Mouse (Mus musculus) midbrain, postnatal 0 days (tissue): Measurements from ENCODE around the gene Dbh. TPM values are rescaled to one million over a fixed set of nuclear protein-coding genes. Genes with fewer than 3 reads are reported as not detected.

Source experiments
- ATAC-seq: fragments of 200-750 bp; cut with Nextera tagmentation; 2 replicates; pipeline ENCODE4 v1.8.0; 2017; ENCODE audit warnings: moderate number of reproducible peaks, mild to moderate bottlenecking, moderate TSS enrichment, moderate library complexity; ENCODE audit not compliant: low FRiP score
- DNase-seq: peaks from one replicate; pipeline ENCODE4 v3.0.0-alpha.2; 2015; ENCODE audit warnings: low spot score
- H3K27ac ChIP-seq: fragments of 300-500 bp; sonication (generic); 2 replicates; pipeline ENCODE4 v1.5.1; 2014; ENCODE audit warnings: low read depth, mild to moderate bottlenecking, low read length, mixed read lengths
- H3K27me3 ChIP-seq: fragments of 300-500 bp; sonication (generic); 2 replicates; pipeline ENCODE4 v1.6.1; 2014; ENCODE audit warnings: low read length, control low read depth, mixed read lengths; ENCODE audit not compliant: insufficient read depth
- H3K36me3 ChIP-seq: fragments of 300-500 bp; sonication (generic); 2 replicates; pipeline ENCODE4 v1.6.1; 2014; ENCODE audit warnings: low read length, control low read depth, mixed read lengths; ENCODE audit not compliant: insufficient read depth
- H3K4me1 ChIP-seq: fragments of 300-500 bp; sonication (generic); 2 replicates; pipeline ENCODE4 v1.6.1; 2014; ENCODE audit warnings: mild to moderate bottlenecking, control low read depth, antibody characterized with exemption, low read length, mixed read lengths; ENCODE audit not compliant: insufficient read depth
- H3K4me2 ChIP-seq: fragments of 300-500 bp; sonication (generic); 2 replicates; pipeline ENCODE4 v1.6.1; 2014; ENCODE audit warnings: low read depth, mild to moderate bottlenecking, low read length, mixed read lengths; ENCODE audit not compliant: poor library complexity, severe bottlenecking
- H3K4me3 ChIP-seq: fragments of 300-500 bp; sonication (generic); 2 replicates; pipeline ENCODE4 v1.5.1; 2014; ENCODE audit warnings: low read depth, mild to moderate bottlenecking, low read length, moderate library complexity
- H3K9ac ChIP-seq: fragments of 300-500 bp; sonication (generic); replicated peaks from 2 replicates; pipeline ENCODE4 v1.6.1; 2014; ENCODE audit warnings: mild to moderate bottlenecking, low read length, moderate library complexity, mixed read lengths; ENCODE audit not compliant: poor library complexity, severe bottlenecking
- H3K9me3 ChIP-seq: fragments of 300-500 bp; sonication (generic); 2 replicates; pipeline ENCODE4 v1.6.1; 2016; ENCODE audit warnings: low read length, control low read depth
- CTCF ChIP-seq: IDR thresholded peaks from 2 replicates; pipeline ENCODE4 v1.5.1; 2016; ENCODE audit warnings: antibody characterized with exemption, mild to moderate bottlenecking
- WGBS: fragments of 180-500 bp; shearing (Covaris S2); extraction: QIAGEN DNeasy Blood & Tissue Kit; methylation state at CpG from one replicate; pipeline ENCODE4 v1.1.7; 2014; 5-methylcytosine and 5-hydroxymethylcytosine counted together
- polyA plus RNA-seq: library from polyadenylated mRNA; unstranded; fragments of >200 nt; fragmentation: Nextera tagmentation; extraction: Ambion mirVana; gene quantifications from 2 replicates; pipeline ENCODE4 v1.2.1, GENCODE M21; 2015
- total RNA-seq: library from RNA; depleted of rRNA; stranded (reverse); fragments of >200 nt; gene quantifications from 2 replicates; pipeline ENCODE4 v1.2.3, GENCODE M21; 2014

The Dbh gene
- total and polyA plus RNA-seq, 2 experiments from 2014 or later = 0.21 to 12.3 TPM

- TF ChIP-seq CTCF = no peak
- Histone ChIP-seq H3K36me3 (no peaks in the 10 kb centered on the region), H3K9ac (no peak overlapping the region), H3K4me1 (no peaks in the 10 kb centered on the region), H3K4me3 (no peak overlapping the region), H3K4me2 (no peak overlapping the region), H3K27me3 (no peaks in the 10 kb centered on the region), H3K9me3 (no peaks in the 10 kb centered on the region), H3K27ac (no peak overlapping the region)
- ATAC-seq = no peak
- WGBS = 62% methylated on average over 4 of the region's 4 CpGs
- no peak for DNase-seq
These were observed 25.0 kb downstream of the Dbh start for GRCm38 (mm10) chr2:27189994-27190393.

DNA sequence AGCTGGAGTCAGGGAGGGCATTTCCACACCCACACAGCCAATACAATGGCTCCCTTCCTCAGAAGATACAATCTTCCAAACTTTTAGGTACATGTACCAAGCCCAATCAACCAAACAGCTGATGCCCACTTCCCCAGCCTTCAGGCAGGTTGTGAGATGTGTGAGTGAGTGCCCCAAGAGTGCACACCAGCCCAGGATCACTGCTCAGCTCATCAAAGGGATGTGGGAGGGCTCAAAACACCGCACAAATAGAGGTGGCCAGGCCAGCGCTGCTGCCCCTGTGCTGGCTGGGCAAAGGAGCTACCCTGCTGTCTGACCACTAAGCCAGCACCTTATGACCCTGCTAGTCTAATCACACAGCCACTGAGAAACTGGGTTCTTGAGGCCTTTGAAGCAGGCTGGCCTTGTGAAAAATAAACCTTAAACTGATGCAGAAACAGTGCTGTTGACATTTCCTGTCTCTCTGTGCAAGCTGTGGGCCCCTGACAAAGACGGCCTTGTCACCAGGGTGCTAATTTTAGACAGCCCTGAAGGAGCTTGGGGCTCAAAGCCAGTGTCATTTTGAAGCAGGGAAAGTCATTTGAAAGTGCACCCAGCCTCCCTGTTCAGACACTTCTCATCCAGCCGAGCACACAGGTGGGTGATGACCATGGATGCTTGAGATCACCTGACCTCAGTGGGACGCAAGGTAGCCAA lies 33.7 kb downstream of the Dbh start:
- Histone ChIP-seq H3K4me2 (no peak overlapping the region), H3K9me3 (no peaks in the 10 kb centered on the region), H3K27me3 (no peaks in the 10 kb centered on the region), H3K4me3 (no peak overlapping the region), H3K4me1 (no peaks in the 10 kb centered on the region), H3K27ac (no peak overlapping the region), H3K9ac (no peak overlapping the region), H3K36me3 (no peaks in the 10 kb centered on the region)
- DNase-seq = no peak
- ATAC-seq = no peak
- no peak for TF ChIP-seq CTCF
- WGBS = 72% methylated on average over 5 of the region's 5 CpGs

GRCm38 (mm10) chr2:27200586-27200985 lies 35.6 kb downstream of the Dbh start:
- H3K4me3 ChIP-seq = no peak overlapping the region
- ATAC-seq (no peak), DNase-seq (peak; percentile 20)
- no peak overlapping the region for H3K9ac ChIP-seq
- H3K4me1 ChIP-seq = no peaks in the 10 kb centered on the region
- H3K9me3 ChIP-seq = no peaks in the 10 kb centered on the region
- H3K36me3 ChIP-seq = no peaks in the 10 kb centered on the region
- TF ChIP-seq CTCF = no peak
- H3K27ac ChIP-seq = no peak overlapping the region
- H3K4me2 ChIP-seq = no peak overlapping the region
- 67% methylated on average over 1 of the region's 1 CpGs for WGBS
- no peaks in the 10 kb centered on the region for H3K27me3 ChIP-seq

- DNase-seq = peak; percentile 26
- no peaks in the 10 kb centered on the region for H3K36me3 ChIP-seq
- H3K27ac ChIP-seq = peak overlapping the region; percentile 38
- no peaks in the 10 kb centered on the region; the same call in 1 of the 2 replicates for H3K4me1 ChIP-seq
- no peak overlapping the region for H3K4me2 ChIP-seq
- H3K27me3 ChIP-seq = no peaks in the 10 kb centered on the region
- H3K4me3 ChIP-seq = no peak overlapping the region
- H3K9ac ChIP-seq = no peak overlapping the region
- H3K9me3 ChIP-seq = no peaks in the 10 kb centered on the region
- 76% methylated on average over 10 of the region's 10 CpGs for WGBS
- TF ChIP-seq CTCF = no peak
- no peak for ATAC-seq
These were observed 40.6 kb downstream of the Dbh start for GRCm38 (mm10) chr2:27205666-27206065.

DNA sequence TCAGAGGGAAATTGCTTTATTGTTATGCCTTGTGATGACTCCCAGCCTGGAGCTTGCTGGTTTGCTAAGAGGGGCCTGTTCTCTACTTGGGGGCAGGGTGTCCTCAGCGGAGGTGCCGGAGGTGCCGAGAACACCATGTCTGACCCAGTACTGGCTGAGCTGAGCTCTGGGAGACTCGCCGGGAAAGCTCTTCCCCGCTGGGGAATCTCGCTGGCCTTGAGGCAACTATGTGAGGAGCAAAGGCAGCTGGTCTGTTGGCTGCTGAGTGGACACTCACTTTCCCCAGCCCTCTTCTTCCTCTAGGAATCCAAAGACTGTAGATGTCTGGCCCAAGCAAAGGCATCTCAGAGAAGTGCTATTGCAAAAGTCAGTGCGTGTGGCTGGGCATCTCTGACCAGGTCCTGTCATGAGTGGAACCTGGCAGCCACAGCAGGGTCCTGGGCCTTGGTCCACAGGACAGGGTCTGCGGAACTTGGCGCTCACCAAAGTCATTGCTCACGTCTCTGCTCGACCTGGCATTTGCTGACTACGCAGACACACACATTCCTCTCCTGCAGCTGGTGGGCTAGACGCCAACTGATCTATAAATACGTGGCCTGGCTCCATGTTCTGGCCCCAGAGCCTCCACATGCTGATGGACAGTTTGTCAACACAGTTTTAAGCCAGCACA lies 41.2 kb downstream of the Dbh start:
- Histone ChIP-seq H3K27ac (peak overlapping the region; percentile 38), H3K4me2 (no peak overlapping the region), H3K9ac (no peak overlapping the region), H3K4me3 (no peak overlapping the region), H3K36me3 (no peaks in the 10 kb centered on the region), H3K4me1 (no peaks in the 10 kb centered on the region; the same call in 1 of the 2 replicates), H3K9me3 (no peaks in the 10 kb centered on the region), H3K27me3 (no peaks in the 10 kb centered on the region)
- 77% methylated on average over 15 of the region's 15 CpGs for WGBS
- no peak for TF ChIP-seq CTCF
- no peak for ATAC-seq
- no peak for DNase-seq

GRCm38 (mm10) chr2:27207126-27207525 lies 42.1 kb downstream of the Dbh start:
- H3K4me2 ChIP-seq = no peak overlapping the region
- ATAC-seq = no peak
- 93% methylated on average over 5 of the region's 5 CpGs for WGBS
- H3K27ac ChIP-seq = no peak overlapping the region
- no peak overlapping the region for H3K4me3 ChIP-seq
- H3K36me3 ChIP-seq = no peaks in the 10 kb centered on the region
- no peaks in the 10 kb centered on the region for H3K27me3 ChIP-seq
- H3K4me1 ChIP-seq = no peaks in the 10 kb centered on the region; the same call in 1 of the 2 replicates
- no peak overlapping the region for H3K9ac ChIP-seq
- TF ChIP-seq CTCF = no peak
- DNase-seq = no peak
- H3K9me3 ChIP-seq = no peaks in the 10 kb centered on the region
